Mouse (Mus musculus): ENCODE measurements at regions not wholly inside any gene's neighbourhood (a gene's known extent, or its start where the extent isn't known, plus 50 kb on each side); places are given as distances from the start of the nearest gene placed in this dataset.

DNA sequence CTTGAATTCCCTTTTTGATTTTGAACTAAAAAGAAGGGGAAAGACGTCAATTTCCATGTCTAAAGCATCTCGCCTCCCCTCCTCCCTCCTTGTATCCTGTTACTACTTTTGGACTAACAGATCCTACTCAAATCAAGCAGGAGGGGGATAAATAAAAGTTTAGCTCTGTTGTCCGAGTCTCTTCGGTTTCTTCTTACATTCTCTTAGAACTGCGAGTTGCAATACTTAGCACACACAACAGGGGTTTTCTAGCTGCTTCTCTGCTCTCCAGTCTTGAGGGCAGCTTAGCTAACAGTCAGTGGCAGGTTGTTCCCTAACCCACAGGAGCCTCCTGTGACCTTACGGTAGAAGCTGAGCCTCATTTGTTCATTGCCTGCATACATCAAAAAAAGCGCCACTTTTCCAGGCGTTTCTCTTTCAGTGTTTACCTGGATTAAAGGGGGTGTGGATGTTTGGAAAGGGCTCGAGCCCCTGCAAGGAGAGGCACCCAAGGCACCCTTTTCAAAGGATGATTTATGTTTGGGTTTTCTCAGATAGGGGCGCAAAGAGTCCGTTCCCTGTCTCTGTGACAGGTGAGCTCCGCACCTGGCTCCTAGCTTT lies 119.6 kb upstream of the Klf4 start:
- ATAC-seq (ENCODE audit: poor library complexity, severe bottlenecking) = no peak

- peak; percentile 83 for ATAC-seq (ENCODE audit: poor library complexity, severe bottlenecking)
These were observed 118.9 kb upstream of the Klf4 start for GRCm38 (mm10) chr4:55651051-55651763.

- no peak for ATAC-seq (ENCODE audit: poor library complexity, severe bottlenecking)
These were observed 117.9 kb upstream of the Klf4 start for GRCm38 (mm10) chr4:55650186-55650585.

DNA sequence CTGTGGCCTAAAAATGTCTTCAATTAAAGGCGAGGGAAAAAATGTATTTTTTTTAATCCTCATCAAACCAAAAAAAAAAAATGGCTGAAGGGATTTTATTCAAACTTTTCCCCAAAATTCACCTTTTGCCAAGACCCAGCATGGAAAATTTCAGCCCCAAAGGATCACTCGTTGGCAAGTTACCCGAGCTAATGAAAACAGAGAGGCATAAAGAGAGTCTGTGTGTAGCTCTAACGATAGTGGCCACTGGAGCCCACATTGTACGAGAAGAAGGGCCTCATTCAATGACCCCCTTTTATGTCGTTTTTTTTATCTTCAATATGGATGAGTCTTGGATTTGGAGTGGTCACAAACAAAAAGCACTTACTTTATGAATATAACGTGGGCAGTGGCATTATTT lies 116.1 kb upstream of the Klf4 start:
- ATAC-seq (ENCODE audit: poor library complexity, severe bottlenecking) = no peak

DNA sequence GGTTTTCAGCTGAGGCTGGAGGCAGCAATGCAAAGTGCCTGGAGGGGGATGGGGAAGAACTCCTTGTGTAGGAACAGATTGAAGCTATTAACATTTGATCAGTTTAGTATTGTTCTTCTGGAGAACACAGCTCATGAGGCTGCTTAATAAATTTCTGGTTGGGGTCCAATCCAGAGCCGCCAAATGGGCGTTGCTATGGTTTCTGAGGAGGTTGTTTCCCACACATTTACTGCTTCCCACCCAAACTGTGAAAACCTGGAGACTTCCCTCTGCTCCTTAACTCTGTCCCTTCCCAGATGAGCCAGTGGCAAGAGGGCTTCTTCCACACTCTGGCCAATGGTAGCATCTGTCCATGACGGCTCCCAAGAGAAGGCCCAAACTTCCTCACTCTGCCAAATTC lies 113.2 kb upstream of the Klf4 start:
- ATAC-seq (ENCODE audit: poor library complexity, severe bottlenecking) = no peak

- ATAC-seq (ENCODE audit: poor library complexity, severe bottlenecking) = peak; percentile 57; the same call in 1 of the 2 replicates
These were observed 112.6 kb upstream of the Klf4 start for GRCm38 (mm10) chr4:55644895-55645294.

DNA sequence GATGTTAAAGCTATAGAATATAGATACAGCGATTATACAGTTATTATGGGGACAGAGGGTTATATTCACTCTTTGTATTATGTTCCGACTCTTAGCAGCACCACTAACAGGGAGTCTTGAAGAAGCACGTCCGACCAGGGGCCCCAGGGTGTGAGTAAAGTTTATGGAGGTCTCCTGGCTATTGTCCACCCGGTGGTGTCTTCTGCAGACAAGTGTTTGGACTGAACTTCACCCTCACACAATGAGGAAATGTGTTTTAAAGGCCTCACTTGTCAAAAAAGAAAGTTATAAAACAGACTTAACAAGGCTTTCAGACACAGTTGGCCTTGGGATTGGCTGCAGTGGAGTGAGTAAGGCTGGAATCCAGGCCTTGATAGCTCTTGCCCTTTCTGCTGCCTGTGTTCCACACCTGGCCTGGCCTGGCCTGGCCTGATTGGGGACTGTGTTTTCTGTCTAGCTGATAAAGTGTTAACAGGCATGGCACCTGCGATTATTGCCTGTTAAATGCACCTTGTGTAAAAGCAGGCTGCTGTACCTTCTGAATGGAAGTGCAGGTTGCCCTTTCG lies 102.8 kb upstream of the Klf4 start:
- no peak for ATAC-seq (ENCODE audit: poor library complexity, severe bottlenecking)

GRCm38 (mm10) chr4:55631157-55631556 lies 98.9 kb upstream of the Klf4 start:
- peak; percentile 48 for ATAC-seq (ENCODE audit: poor library complexity, severe bottlenecking)

DNA sequence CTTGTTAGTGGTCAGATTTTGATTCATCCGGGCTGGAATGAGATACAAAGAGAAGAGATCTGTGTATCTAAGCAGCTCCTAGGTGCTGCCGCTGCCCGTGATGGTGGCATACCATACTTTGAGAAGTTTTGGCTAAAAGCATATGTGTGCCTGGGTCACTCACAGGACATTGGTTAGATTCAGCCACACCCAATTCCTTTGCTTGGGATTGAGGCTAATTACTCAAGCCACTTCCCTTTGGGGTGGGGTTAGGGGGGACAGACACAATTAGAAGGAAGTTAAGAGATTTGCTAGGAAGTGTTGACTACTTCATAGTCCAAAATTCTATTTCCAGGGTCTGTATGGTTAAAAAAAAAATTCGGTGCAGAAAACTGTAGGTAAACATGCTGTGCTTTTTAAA lies 97.9 kb upstream of the Klf4 start:
- peak; percentile 81 for ATAC-seq (ENCODE audit: poor library complexity, severe bottlenecking)

DNA sequence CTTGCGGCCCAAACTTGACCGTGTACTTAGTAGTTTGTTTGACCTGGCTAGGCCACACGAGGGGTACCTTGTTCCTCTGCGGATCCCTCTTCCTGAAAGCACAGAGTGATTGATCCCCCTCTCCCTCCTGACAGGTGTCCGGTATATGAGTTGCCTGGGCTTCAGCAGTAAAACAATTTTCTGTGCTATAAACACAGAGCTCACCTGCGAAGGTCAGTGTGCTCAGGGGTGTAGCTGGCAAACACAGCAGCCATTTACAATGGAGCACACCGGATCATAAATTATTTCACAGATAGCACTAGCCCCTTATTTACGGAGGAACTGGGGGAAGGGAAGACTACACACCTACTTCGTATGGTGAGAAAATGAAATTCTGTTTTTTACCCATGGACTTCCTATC lies 92.5 kb upstream of the Klf4 start:
- no peak for ATAC-seq (ENCODE audit: poor library complexity, severe bottlenecking)

DNA sequence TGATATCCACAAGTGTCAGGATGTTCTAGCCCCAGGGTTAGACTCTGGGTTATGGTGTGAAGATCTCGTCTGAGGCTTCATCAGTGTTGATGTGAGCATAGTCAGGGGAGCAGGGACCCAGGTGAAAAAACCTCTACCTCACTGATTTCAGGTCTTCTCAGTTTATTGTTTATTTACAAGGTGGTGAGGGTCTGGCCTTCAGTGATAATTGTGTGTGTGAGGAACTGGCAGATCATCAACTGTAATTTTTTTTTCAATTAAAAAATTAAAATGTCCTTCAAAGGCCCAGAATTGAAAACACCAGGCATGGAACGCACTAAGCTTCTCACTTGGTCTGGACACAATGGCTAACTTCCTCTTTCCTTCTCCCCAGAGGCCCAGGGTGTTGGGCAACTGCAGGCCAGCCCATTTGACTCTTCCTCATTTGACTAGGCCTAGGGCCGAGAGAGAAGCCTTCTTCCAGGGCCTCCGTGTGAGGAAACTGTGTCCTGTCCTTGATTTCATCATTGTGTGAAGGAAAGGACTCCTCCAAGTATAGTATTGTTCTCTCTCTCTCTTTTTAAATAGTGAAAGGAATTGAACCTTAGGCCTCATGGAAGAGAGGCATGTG lies 91.0 kb upstream of the Klf4 start:
- ATAC-seq (ENCODE audit: poor library complexity, severe bottlenecking) = peak; percentile 99

DNA sequence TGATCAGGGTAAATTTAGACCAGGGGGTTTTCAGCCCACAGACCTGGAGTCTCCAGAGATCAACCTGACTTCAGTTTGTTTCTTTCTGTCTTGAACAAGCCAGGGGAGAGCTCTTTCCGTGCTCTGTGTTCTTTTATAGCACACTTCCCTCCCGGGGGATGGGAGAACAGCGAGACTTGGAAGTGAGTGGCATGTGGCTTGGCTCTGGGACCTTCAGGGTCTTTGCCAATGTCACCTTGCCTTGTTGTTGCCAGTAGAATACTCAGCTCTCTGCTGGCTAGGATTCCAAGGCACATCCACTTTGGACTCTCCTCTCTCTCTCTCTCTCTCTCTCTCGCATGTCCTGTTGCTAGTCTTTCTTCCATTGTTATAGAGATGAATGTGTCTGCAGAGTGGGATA lies 90.4 kb upstream of the Klf4 start:
- ATAC-seq (ENCODE audit: poor library complexity, severe bottlenecking) = no peak

DNA sequence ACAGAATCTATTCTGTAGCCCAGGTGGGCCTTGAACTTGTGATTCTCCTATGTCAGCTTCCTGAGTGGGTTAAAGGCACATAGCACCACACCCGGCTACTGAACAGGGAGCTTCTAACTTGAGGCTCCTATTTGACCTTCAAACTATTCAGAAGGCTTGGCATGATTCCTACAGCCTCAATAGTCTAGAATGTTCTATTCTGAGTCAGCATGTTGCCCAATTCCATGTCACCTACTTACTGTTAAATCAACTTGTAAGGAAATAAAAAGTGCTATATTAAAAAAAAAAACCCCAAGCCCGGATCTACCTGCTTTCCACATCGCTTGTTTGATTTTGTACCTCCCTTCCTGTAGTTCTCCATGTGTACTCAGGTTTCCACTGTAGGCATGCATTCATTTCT lies 87.6 kb upstream of the Klf4 start:
- ATAC-seq (ENCODE audit: poor library complexity, severe bottlenecking) = no peak

DNA sequence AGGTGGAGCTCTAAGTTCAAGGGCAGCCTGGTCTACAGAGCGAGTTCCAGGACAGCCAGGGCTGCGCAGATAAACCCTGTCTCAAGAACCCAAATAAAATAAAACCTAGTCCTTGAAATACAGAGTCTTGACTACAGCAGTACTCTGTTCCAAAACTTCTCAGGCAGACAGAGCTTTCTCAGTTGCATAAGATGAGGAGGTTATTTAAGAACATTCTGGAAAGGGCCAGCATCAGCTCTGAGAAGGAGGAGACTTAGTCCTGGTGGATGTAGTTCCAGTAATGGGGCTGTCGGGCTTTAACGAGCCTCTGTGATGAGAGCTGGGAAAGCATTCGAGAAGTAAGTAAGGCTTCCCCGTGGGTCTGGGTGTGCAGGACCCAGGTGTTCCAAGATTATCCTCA lies 83.5 kb upstream of the Klf4 start:
- no peak for ATAC-seq (ENCODE audit: poor library complexity, severe bottlenecking)

DNA sequence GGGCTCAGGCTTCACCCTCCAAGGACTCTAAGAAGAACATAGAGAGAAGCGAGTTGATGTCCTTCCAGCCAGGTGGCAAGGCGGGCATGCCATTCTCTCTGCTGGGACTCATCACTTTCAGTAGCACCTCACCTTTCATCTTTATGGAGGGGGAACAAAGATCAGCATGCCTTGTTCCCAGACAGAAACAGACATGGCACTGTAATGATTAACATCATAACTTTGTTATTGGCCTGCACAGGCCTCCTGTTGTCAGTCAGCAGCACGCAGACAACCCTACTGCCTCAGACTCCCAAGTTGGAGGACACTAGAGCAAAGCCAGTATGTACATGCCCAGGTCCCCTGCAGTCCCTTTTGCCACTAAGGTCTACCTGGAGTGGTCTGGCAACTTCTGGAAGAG lies 81.3 kb upstream of the Klf4 start:
- ATAC-seq (ENCODE audit: poor library complexity, severe bottlenecking) = no peak

- ATAC-seq (ENCODE audit: poor library complexity, severe bottlenecking) = no peak
These were observed 78.7 kb upstream of the Klf4 start for GRCm38 (mm10) chr4:55610998-55611397.

GRCm38 (mm10) chr4:55609214-55609613 lies 76.9 kb upstream of the Klf4 start:
- ATAC-seq (ENCODE audit: poor library complexity, severe bottlenecking) = no peak

DNA sequence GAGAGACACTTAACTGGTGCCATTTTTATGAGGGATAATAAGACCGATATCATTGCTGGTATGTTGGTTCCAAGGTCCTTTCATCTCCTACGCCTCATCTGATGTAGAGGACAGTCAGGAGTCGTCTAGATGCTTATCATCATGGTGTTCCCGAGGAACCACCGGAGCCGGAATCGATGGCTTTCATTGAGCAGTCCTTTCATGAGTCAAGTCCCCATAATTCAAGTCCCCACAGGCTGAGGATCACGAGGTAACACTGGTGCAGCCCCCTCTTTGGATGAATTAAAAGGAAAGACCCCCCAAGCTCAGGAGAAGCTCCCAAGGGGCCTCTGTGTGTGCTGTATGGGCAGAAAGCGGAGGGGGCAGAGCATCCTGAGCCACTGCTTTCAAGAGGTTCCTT lies 73.3 kb upstream of the Klf4 start:
- ATAC-seq (ENCODE audit: poor library complexity, severe bottlenecking) = no peak

DNA sequence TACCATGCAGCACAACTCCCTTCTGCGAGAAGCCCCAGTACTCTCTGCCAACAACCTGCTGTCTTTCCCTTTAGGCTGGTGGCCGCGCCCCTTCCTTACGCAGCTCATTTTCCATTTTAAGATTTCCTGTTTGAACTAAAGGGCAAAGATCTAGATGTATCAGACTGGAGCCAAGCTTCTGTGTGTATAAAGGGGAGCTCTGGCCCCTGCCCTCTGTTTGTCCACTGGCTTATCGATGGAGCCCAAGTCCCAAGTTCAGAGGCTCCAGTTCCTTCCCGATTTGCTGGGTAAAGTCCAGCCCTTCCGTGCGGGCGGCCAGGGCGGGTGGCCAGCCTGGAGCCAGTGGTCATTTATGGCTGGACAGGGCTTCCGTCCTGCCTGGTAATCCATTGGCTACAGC lies 72.6 kb upstream of the Klf4 start:
- ATAC-seq (ENCODE audit: poor library complexity, severe bottlenecking) = peak; percentile 15; the same call in 1 of the 2 replicates

DNA sequence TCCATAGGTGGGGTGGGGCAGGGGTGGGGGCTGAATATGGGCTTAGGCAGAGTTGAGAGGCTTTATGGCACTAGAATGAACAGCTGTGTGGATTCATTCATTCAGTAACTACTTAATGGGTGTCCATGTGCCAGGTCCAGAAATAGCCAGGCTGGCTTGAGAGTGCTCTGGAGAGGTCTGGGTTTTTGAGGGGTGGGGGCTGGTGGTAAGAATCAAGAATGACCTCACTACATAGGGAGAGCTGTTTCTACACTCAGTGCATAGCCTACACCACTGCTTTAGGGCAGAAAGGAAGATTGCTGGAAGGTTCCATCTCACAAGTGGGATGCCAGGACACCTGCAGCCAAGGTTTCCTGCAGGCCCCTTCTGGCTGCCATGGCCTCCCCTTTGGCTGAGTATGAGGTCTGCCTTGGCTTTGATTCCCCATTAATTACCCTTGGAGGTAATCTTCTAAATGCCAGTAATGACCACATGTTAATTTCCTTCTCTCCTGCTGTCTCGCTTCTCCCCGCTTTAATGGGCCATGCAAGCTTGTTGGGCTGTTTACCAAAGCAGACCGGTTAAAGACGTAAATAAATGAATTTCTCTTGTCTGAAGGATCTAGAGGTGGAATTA lies 71.7 kb upstream of the Klf4 start:
- ATAC-seq (ENCODE audit: poor library complexity, severe bottlenecking) = no peak

DNA sequence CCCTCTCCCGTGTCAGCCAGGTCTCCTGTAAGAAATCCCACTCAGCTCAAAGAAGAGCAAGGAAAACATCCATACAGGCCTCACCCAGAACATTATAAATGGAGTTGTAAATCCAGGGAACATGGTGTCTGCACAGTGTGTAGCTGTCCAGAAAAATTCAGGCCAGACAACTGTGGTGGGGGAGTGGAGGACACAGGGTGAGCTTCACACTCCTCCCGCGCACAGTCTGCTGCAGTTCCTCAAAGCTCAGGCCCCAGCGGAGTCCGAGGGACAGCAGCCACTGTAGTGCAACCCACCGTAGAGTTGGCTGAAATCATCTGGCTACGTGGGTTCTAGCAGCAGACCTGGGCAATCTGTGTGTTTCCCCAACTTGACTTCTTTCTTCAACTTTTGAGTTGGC lies 62.9 kb upstream of the Klf4 start:
- ATAC-seq (ENCODE audit: poor library complexity, severe bottlenecking) = no peak

DNA sequence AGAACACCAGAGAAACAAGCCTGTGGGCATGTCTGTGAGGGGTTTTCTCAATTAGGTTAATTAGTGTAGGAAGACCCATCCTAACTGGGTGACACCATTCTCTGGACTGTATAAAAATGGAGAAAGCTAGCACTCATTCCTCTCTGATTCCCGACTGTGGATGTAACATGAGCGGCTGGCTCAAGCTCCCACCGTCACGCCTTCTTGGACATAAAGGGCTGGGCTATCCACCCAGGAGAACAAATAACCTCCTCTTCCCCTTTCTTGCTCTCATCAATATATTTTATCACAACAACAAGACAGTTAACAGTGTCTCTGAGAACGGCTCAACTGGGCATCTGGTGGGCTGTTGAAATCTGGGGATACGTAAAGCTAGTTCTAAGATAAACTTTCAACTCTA lies 62.4 kb upstream of the Klf4 start:
- no peak for ATAC-seq (ENCODE audit: poor library complexity, severe bottlenecking)

Measured in megakaryocyte, adult 5-6 weeks (primary cell).